14 mouse cellular contexts compared by ENCODE assay signal in genomic region chr6:30580841-30581176, GRCm38 (mm10). TPM values are rescaled to one million over a fixed set of nuclear protein-coding genes. Genes with fewer than 3 reads are reported as not detected.
DNase-seq lines count a peak whose midpoint lies in the region; ATAC-seq and TF ChIP-seq lines count a peak whose summit lies in the region.
"Had no signal": no experiment of that assay in that cellular context is flagged by ENCODE, and none has a peak within 500 bp of the region (broad histone marks: within the 10 kb centered on the region; RNA-seq: fewer than 3 reads in every experiment).

No protein-coding gene starts in this region.

- intact Hi-C loops in heart, adult 2 months (cut with DNase I), result no loop called here

- TF ChIP-seq EP300 in heart, adult 2 months (IDR thresholded peaks at IDR 0.05; ENCODE audit: insufficient read depth, low read depth, low read length), result no peak

- no peak for TF ChIP-seq POLR2A in heart, adult 2 months (IDR thresholded peaks at IDR 0.05; ENCODE audit: insufficient read depth, low read depth, low read length)

- peak overlapping the region; percentile 20 for H3K4me3 ChIP-seq in forebrain, embryonic 10.5 days
- no peak overlapping the region for H3K4me3 ChIP-seq in hindbrain, embryonic 16.5 days (ENCODE audit: low read length)
- H3K4me3 ChIP-seq in midbrain, embryonic 16.5 days (ENCODE audit: low read depth, low read length), result no peak overlapping the region
- H3K4me3 ChIP-seq in heart, adult 2 months, result no peak overlapping the region
- H3K4me3 ChIP-seq: megakaryocyte, embryonic 14.5 days had no signal

- ATAC-seq in hindbrain, embryonic 16.5 days, result peak; percentile 34
- ATAC-seq in midbrain, embryonic 16.5 days, result peak; percentile 36; the same call in 1 of the 2 replicates
- ATAC-seq in frontal cortex, adult (ENCODE audit: low TSS enrichment), result no peak

- H3K27ac ChIP-seq in forebrain, embryonic 10.5 days, result peak overlapping the region; percentile 87
- peak overlapping the region; percentile 59; the same call in 1 of the 2 replicates for H3K27ac ChIP-seq in hindbrain, embryonic 16.5 days (ENCODE audit: low read depth, low read length)
- peak overlapping the region; percentile 69 for H3K27ac ChIP-seq in midbrain, embryonic 16.5 days (ENCODE audit: low read length)
- H3K27ac ChIP-seq in heart, adult 2 months, result no peak overlapping the region
- H3K27ac ChIP-seq: liver, embryonic 14.5 days had no signal

- H3K9ac ChIP-seq in hindbrain, embryonic 16.5 days (ENCODE audit: low read depth, low read length), result no peak overlapping the region
- H3K9ac ChIP-seq in midbrain, embryonic 16.5 days (ENCODE audit: low read depth, low read length), result no peak overlapping the region
- no peak overlapping the region for H3K9ac ChIP-seq in heart, adult 2 months (ENCODE audit: low read depth, low read length)
- H3K9ac ChIP-seq: liver, embryonic 14.5 days had no signal

- H3K4me2 ChIP-seq in hindbrain, embryonic 16.5 days (ENCODE audit: low read length), result peak overlapping the region; percentile 11
- no peak overlapping the region for H3K4me2 ChIP-seq in midbrain, embryonic 16.5 days (ENCODE audit: low read length)

- no peak for TF ChIP-seq CTCF in heart, adult 2 months (IDR thresholded peaks at IDR 0.05)

- peak; percentile 45 for DNase-seq in embryo, embryonic 11 days
- no peak for DNase-seq in embryo, embryonic 9.5 days (ENCODE audit: extremely low spot score)
- peak; percentile 35 for DNase-seq in forebrain, embryonic 10.5 days (ENCODE audit: extremely low spot score, low spot score)
- no peak for DNase-seq in heart, postnatal 4 days
- DNase-seq in heart, adult 2 months, result no peak
- DNase-seq: adrenal gland, adult 2 months; B cell, adult 2 months; thymus, postnatal 14 days had no signal

- no peaks in the 10 kb centered on the region for H3K9me3 ChIP-seq in forebrain, embryonic 10.5 days
- no peaks in the 10 kb centered on the region for H3K9me3 ChIP-seq in hindbrain, embryonic 16.5 days (ENCODE audit: control insufficient read depth, low read length)
- H3K9me3 ChIP-seq in midbrain, embryonic 16.5 days (replicated peaks; ENCODE audit: control insufficient read depth, low read length, poor library complexity, severe bottlenecking), result no peaks in the 10 kb centered on the region
- H3K9me3 ChIP-seq: megakaryocyte, embryonic 14.5 days had no signal

- no peaks in the 10 kb centered on the region for H3K27me3 ChIP-seq in forebrain, embryonic 10.5 days (ENCODE audit: poor library complexity, severe bottlenecking)
- no peaks in the 10 kb centered on the region for H3K27me3 ChIP-seq in hindbrain, embryonic 16.5 days (replicated peaks; ENCODE audit: control insufficient read depth, insufficient read depth, low read length)
- H3K27me3 ChIP-seq in midbrain, embryonic 16.5 days (ENCODE audit: control insufficient read depth, insufficient read depth, low read depth, low read length), result no peaks in the 10 kb centered on the region
- no peaks in the 10 kb centered on the region for H3K27me3 ChIP-seq in heart, adult 2 months (ENCODE audit: control insufficient read depth, insufficient read depth, low read length)

- WGBS in forebrain, embryonic 10.5 days, result 56% methylated on average over 8 of the region's 8 CpGs
- 32% methylated on average over 8 of the region's 8 CpGs for WGBS in hindbrain, embryonic 16.5 days
- WGBS in midbrain, embryonic 16.5 days, result 27% methylated on average over 8 of the region's 8 CpGs
- 87% methylated on average over 8 of the region's 8 CpGs for WGBS in heart, adult 2 months

- H3K79me2 ChIP-seq in heart, adult 2 months (replicated peaks; ENCODE audit: control insufficient read depth, insufficient read depth, low read length), result no peaks in the 10 kb centered on the region

- peaks cover 47% of the 10 kb centered on the region for H3K4me1 ChIP-seq in forebrain, embryonic 10.5 days
- peaks cover 8% of the 10 kb centered on the region for H3K4me1 ChIP-seq in hindbrain, embryonic 16.5 days (ENCODE audit: control insufficient read depth, insufficient read depth, low read depth, low read length)
- peaks cover 12% of the 10 kb centered on the region; the same call in 1 of the 2 replicates for H3K4me1 ChIP-seq in midbrain, embryonic 16.5 days (ENCODE audit: control insufficient read depth, insufficient read depth, low read length)
- H3K4me1 ChIP-seq in heart, adult 2 months (ENCODE audit: control insufficient read depth, insufficient read depth, low read length), result no peaks in the 10 kb centered on the region
- H3K4me1 ChIP-seq: megakaryocyte, embryonic 14.5 days had no signal

- no peaks in the 10 kb centered on the region; the same call in 1 of the 2 replicates for H3K36me3 ChIP-seq in forebrain, embryonic 10.5 days (replicated peaks)
- H3K36me3 ChIP-seq in hindbrain, embryonic 16.5 days (ENCODE audit: control insufficient read depth, insufficient read depth, low read length), result no peaks in the 10 kb centered on the region
- no peaks in the 10 kb centered on the region for H3K36me3 ChIP-seq in midbrain, embryonic 16.5 days (ENCODE audit: control insufficient read depth, insufficient read depth, low read length)
- H3K36me3 ChIP-seq in heart, adult 2 months (ENCODE audit: control insufficient read depth, insufficient read depth, low read length), result no peaks in the 10 kb centered on the region

RNA-seq across cellular contexts. Expression of gene Cpa4, which starts 12.6 kb away (rescaled TPM):
- 2.9 and 3.4 TPM in 2 replicates for polyA plus RNA-seq in forebrain, embryonic 10.5 days (2016; fragmentation: Nextera tagmentation; extraction: Ambion mirVana)
- polyA plus RNA-seq in hindbrain, embryonic 16.5 days (2015; fragmentation: Nextera tagmentation; extraction: Ambion mirVana), result 0.84 and 0.85 TPM in 2 replicates
- 1.0 and 1.4 TPM in 2 replicates for polyA plus RNA-seq in midbrain, embryonic 16.5 days (2015; fragmentation: Nextera tagmentation; extraction: Ambion mirVana)
- under 1 TPM; 0.16 to 0.19 TPM for total RNA-seq in heart, postnatal 4 days (2021)
- not detected for total RNA-seq in heart, adult 2 months (2021)
- not detected in 2 replicates for polyA plus RNA-seq in heart, adult 2 months (2012; rRNA removed)
- polyA plus RNA-seq: gonadal fat pad, adult 2 months had no signal

RNA-seq across cellular contexts. Expression of gene Cpa5, which starts 30.0 kb away (rescaled TPM):
- polyA plus RNA-seq in forebrain, embryonic 10.5 days (2016; fragmentation: Nextera tagmentation; extraction: Ambion mirVana), result 0.51 and 0.84 TPM in 2 replicates
- 0.09 and 0.12 TPM in 2 replicates for polyA plus RNA-seq in hindbrain, embryonic 16.5 days (2015; fragmentation: Nextera tagmentation; extraction: Ambion mirVana)
- not detected in 2 replicates for polyA plus RNA-seq in midbrain, embryonic 16.5 days (2015; fragmentation: Nextera tagmentation; extraction: Ambion mirVana)
- under 1 TPM; 0.20 to 0.38 TPM for total RNA-seq in heart, postnatal 4 days (2021)
- total RNA-seq in heart, adult 2 months (2021), result not detected
- polyA plus RNA-seq in heart, adult 2 months (2012; rRNA removed), result not detected in 2 replicates
- total RNA-seq: adrenal gland, adult 2 months had no signal
- polyA plus RNA-seq: adrenal gland, adult 2 months had no signal

RNA-seq across cellular contexts. Expression of gene Cpa2, which starts 39.4 kb away (rescaled TPM):
- 11.9 and 15.6 TPM in 2 replicates for polyA plus RNA-seq in forebrain, embryonic 10.5 days (2016; fragmentation: Nextera tagmentation; extraction: Ambion mirVana)
- polyA plus RNA-seq in hindbrain, embryonic 16.5 days (2015; fragmentation: Nextera tagmentation; extraction: Ambion mirVana), result 7.6 and 9.7 TPM in 2 replicates
- polyA plus RNA-seq in midbrain, embryonic 16.5 days (2015; fragmentation: Nextera tagmentation; extraction: Ambion mirVana), result 9.0 and 10.2 TPM in 2 replicates
- total RNA-seq in heart, postnatal 4 days (2021), result 1 to 10 TPM; 1.2 to 1.4 TPM
- total RNA-seq in heart, adult 2 months (2021), result not detected
- polyA plus RNA-seq in heart, adult 2 months (2012; rRNA removed), result 0.12 TPM in 1 of 2 replicates, not detected in the other
- polyA plus RNA-seq: adrenal gland, adult 2 months had no signal

RNA-seq across cellular contexts. Expression of gene Cpa1, which starts 58.2 kb away (rescaled TPM):
- polyA plus RNA-seq in forebrain, embryonic 10.5 days (2016; fragmentation: Nextera tagmentation; extraction: Ambion mirVana), result 0.21 TPM in 1 of 2 replicates, not detected in the other
- polyA plus RNA-seq in hindbrain, embryonic 16.5 days (2015; fragmentation: Nextera tagmentation; extraction: Ambion mirVana), result 0.85 and 0.90 TPM in 2 replicates
- polyA plus RNA-seq in midbrain, embryonic 16.5 days (2015; fragmentation: Nextera tagmentation; extraction: Ambion mirVana), result 0.90 and 0.91 TPM in 2 replicates
- total RNA-seq in heart, postnatal 4 days (2021), result 1 to 10 TPM; 3.4 to 3.7 TPM
- under 1 TPM in 1 of 2 experiments, not detected in 1; 0.14 TPM for total RNA-seq in heart, adult 2 months (2021)
- 0.21 and 0.44 TPM in 2 replicates for polyA plus RNA-seq in heart, adult 2 months (2012; rRNA removed)
- total RNA-seq: adrenal gland, adult 2 months had no signal
- polyA plus RNA-seq: adrenal gland, adult 2 months had no signal

Comparison
In these comparisons a context has a peak if more than half of its experiments do, and no peak if none do; other contexts are left out.
1. DNase-seq: peak in embryo, embryonic 11 days (single experiment) and forebrain, embryonic 10.5 days (single experiment); none in embryo, embryonic 9.5 days (single experiment), heart, postnatal 4 days (single experiment) and heart, adult 2 months (0 of 2).